Mouse (Mus musculus): ENCODE measurements at regions not wholly inside any gene's neighbourhood (a gene's known extent, or its start where the extent isn't known, plus 50 kb on each side); places are given as distances from the start of the nearest gene placed in this dataset.

GRCm38 (mm10) chr11:112588088-112588487 is 193.9 kb upstream of the Sox9 start:
- no peak for DNase-seq (ENCODE audit: low read depth, low spot score)

- DNase-seq (ENCODE audit: low read depth, low spot score), result no peak
Observed at GRCm38 (mm10) chr11:112590214-112590613, 191.8 kb upstream of the Sox9 start.

- no peak for DNase-seq (ENCODE audit: low read depth, low spot score)
Observed at GRCm38 (mm10) chr11:112592411-112593020, 189.5 kb upstream of the Sox9 start.

- DNase-seq (ENCODE audit: low read depth, low spot score), result no peak
Observed at GRCm38 (mm10) chr11:112593821-112594220, 188.2 kb upstream of the Sox9 start.

GRCm38 (mm10) chr11:112607359-112607758 is 174.7 kb upstream of the Sox9 start:
- no peak for DNase-seq (ENCODE audit: low read depth, low spot score)

GRCm38 (mm10) chr11:112609277-112609676 is 172.7 kb upstream of the Sox9 start:
- DNase-seq (ENCODE audit: low read depth, low spot score), result no peak

GRCm38 (mm10) chr11:112611073-112611472 is 171.0 kb upstream of the Sox9 start:
- no peak for DNase-seq (ENCODE audit: low read depth, low spot score)

- no peak for DNase-seq (ENCODE audit: low read depth, low spot score)
Observed at GRCm38 (mm10) chr11:112615629-112616028, 166.4 kb upstream of the Sox9 start.

GRCm38 (mm10) chr11:112616942-112617341 is 165.1 kb upstream of the Sox9 start:
- DNase-seq (ENCODE audit: low read depth, low spot score), result no peak

- DNase-seq (ENCODE audit: low read depth, low spot score), result no peak
Observed at GRCm38 (mm10) chr11:112620916-112621315, 161.1 kb upstream of the Sox9 start.

GRCm38 (mm10) chr11:112621385-112622120 is 160.5 kb upstream of the Sox9 start:
- DNase-seq (ENCODE audit: low read depth, low spot score), result no peak

- DNase-seq (ENCODE audit: low read depth, low spot score), result no peak
Observed at GRCm38 (mm10) chr11:112649298-112649697, 132.7 kb upstream of the Sox9 start.

GRCm38 (mm10) chr11:112657410-112658159 is 124.4 kb upstream of the Sox9 start:
- DNase-seq (ENCODE audit: low read depth, low spot score), result no peak

GRCm38 (mm10) chr11:112659911-112660310 is 122.1 kb upstream of the Sox9 start:
- no peak for DNase-seq (ENCODE audit: low read depth, low spot score)

GRCm38 (mm10) chr11:112661426-112661825 is 120.6 kb upstream of the Sox9 start:
- no peak for DNase-seq (ENCODE audit: low read depth, low spot score)

GRCm38 (mm10) chr11:112667311-112667710 is 114.7 kb upstream of the Sox9 start:
- no peak for DNase-seq (ENCODE audit: low read depth, low spot score)

GRCm38 (mm10) chr11:112672086-112672485 is 109.9 kb upstream of the Sox9 start:
- DNase-seq (ENCODE audit: low read depth, low spot score), result no peak

- DNase-seq (ENCODE audit: low read depth, low spot score), result no peak
Observed at GRCm38 (mm10) chr11:112690047-112690446, 92.0 kb upstream of the Sox9 start.

GRCm38 (mm10) chr11:112706091-112706490 is 75.9 kb upstream of the Sox9 start:
- DNase-seq (ENCODE audit: low read depth, low spot score), result no peak

- DNase-seq (ENCODE audit: low read depth, low spot score), result no peak
Observed at GRCm38 (mm10) chr11:112708119-112708730, 73.8 kb upstream of the Sox9 start.

- no peak for DNase-seq (ENCODE audit: low read depth, low spot score)
Observed at GRCm38 (mm10) chr11:112711656-112712055, 70.4 kb upstream of the Sox9 start.

- no peak for DNase-seq (ENCODE audit: low read depth, low spot score)
Observed at GRCm38 (mm10) chr11:112718547-112718946, 63.5 kb upstream of the Sox9 start.

Measured in brain, embryonic 18.5 days (tissue).